Mouse (Mus musculus): ENCODE results near the gene Tapbpl.

Gene Tapbpl

DNA sequence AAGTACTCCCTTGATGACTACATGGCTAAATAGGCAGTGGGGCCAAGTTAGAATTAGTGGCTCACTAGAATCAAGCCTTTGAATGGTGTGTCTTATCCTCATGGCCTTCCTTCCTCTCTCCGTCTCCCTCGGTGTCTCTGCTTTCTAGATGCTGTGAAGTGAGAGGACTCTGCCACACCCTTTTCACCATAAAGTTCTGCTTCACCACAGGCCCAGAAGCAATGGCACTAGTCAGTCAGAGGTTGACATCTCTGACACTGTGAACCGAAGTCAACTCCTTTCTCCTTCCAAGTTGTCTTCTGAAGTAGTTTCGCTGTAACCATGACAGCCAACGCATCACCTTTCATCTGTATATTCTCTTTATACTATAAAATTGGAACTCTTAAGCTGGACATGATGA lies 7.9 kb upstream of the Tapbpl start:
- DNase-seq (ENCODE audit: low spot score) = peak; percentile 47

DNA sequence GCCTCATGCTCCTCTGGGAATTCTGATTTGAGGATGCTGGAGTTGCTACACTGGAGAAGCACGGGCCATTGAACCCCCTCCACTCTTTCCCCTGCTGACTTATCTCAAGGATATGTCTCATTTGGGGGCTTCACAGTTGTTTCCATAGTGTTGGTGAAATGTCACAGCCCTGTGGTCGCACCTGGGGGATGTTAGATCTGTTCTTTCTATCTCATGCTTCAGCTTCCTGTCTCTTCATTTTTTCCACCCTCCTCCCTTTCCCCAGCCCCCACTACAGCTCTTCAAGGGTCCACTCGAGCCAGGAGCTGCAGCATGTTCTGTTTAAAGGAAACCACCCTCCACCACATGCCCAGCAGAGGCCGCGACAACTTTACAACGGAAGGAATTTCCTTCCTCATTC lies 6.7 kb upstream of the Tapbpl start:
- DNase-seq (ENCODE audit: low spot score) = peak; percentile 49

GRCm38 (mm10) chr6:125237421-125237820 lies 5.8 kb upstream of the Tapbpl start:
- DNase-seq (ENCODE audit: low spot score) = peak; percentile 33

DNA sequence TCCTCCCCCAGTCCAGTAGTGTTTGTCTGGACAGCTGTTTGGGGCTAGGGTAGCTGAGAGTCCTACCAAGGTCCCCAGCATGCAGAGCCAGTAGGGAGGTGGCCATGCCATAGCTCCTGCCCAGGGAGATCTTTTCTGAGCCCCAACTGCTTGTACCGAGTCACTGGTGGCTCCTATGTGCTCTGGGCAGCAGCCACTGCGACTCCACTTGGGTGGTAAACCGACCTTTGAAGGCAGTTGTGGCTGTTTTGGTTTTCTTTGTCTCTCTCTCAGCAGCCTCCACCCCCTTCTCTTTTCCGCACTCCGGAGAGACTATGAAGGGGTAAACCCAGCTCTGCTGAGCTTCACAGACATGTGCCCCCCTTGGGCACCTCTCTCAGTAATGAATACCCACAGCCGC lies 5.1 kb upstream of the Tapbpl start, which contains the start of gene Cd27:
Cd27 (minus strand) TSS at position 229 of the 400 bp plus-strand sequence.
- peak; percentile 78 for DNase-seq (ENCODE audit: low spot score)

DNA sequence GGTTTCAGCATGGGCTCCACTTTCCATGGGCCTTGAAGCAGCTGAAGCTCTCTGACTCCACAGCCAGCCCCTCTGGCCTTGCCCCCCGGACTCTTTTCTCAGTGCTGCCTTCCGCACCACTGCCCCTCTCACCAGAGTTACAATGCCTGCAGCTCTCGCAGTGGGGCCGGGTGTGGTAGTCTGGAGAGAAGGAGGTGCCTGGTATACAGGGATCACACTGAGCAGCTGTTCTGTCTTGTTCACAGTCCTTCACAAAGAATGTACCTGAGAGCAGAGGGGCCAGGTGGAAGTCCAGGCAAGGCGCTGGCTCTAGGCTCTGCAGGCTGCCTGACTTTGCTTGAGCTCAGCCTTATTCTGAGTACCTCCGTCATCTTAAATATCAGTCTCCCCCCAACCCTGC lies 4.7 kb upstream of the Tapbpl start:
- no peak for DNase-seq (ENCODE audit: low spot score)

GRCm38 (mm10) chr6:125234520-125234828 lies 2.8 kb upstream of the Tapbpl start:
- DNase-seq (ENCODE audit: low spot score) = no peak

DNA sequence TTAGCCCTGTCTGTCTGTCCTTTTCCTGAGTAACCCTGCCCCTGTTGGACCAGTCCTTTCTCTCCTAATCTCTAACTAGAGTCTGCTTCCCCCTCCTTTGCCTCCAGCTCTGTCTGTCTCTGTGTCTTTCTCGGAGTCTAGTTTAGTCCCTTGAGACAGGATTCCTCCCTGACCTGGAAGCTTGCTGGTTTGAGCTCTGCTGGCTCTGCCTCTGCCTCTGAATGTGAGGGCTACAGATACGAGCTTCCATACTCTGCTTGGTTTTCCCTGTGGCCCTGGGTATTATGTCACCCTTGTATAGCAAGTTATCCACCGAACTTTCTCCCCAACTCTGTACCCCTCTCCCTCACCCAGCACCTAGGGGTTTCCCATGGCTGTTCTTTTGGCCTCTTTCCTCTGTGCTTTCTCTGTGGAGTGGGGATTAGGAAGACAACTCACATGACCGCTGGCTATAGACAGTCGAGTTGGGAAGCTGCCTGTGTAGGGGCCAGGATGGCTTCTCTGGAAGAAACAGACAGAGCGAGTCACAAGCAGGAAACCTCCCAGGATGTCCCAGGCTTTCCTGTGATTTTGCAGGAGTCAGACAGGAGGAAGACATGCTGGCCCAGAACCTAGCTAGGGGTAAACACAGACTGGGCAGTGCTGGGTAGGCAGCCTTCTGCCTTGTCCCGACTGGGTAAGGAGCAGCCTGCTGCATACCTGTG lies 2.3 kb upstream of the Tapbpl start:
- no peak for DNase-seq (ENCODE audit: low spot score)

DNA sequence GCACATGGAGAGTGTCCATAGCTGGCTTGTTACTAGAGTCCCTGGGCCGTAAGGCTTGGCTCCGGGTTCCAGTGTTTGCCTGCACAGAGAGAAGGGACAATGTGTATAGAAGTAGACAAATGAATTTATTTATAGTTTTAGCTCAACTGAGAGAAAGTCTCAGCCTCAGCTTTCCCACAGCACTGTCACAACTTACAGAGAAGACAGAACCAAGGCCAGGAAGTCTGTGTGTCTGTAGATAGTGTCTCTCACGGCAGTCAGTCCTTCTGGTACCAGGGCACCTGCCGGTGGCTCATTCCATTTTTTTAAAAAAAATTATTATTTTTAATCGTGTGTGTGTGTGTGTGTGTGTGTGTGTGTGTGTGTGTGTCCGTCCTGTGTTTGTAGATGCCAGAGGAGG lies 856 bp upstream of the Tapbpl start:
- no peak for DNase-seq (ENCODE audit: low spot score)

GRCm38 (mm10) chr6:125232045-125232437 lies 381 bp upstream of the Tapbpl start:
- DNase-seq (ENCODE audit: low spot score) = no peak

GRCm38 (mm10) chr6:125230571-125230970 lies 1.1 kb downstream of the Tapbpl start:
- DNase-seq (ENCODE audit: low spot score) = no peak

DNA sequence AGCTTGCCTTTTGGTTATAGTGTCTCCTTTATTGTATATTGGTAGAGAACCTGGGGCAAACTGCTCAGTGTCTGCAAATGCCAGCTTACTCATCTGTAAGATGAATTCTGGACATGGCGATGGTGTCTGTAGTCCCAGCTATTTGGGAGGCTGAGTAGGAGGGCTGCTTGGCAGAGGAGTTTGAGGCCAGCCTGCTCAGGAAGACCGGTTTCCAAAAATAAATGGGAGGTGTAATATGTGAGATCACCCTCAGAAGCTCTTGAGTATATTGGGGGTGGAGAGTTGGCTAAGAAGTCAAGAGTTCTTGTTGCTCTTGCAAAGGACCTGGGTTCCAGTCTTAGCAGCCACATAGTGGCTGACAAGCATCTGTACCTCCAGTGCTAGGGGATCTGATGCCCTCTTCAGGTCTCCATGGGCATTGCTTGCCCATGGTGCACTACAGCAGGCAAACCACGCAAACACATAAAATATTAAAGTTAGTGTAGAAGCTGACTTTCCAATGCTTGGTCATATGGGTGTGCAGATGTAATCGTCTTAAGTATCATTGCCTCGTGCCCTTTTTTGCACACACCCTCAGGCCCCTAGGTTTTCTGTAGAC lies 6.0 kb downstream of the Tapbpl start:
- peak; percentile 57 for DNase-seq (ENCODE audit: low spot score)

DNA sequence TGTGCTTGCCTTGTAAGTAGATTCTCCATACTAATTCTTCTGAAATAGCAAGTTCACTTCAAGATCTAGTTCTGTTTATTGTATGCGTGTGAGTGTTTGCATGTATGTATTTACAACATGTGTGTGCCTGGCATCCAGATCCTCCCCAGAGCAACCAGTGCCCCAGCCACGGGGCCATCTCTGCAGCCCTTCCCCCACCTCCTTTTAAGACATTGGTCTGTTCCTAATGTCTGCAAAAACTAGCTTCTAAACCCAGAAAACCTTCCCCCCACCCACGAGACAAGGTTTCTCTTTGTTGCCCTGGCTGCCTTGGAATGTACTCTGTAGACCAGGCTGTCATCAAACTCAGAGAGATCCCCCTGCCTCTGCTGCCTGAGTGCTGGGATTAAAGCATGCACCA lies 9.1 kb downstream of the Tapbpl start:
- no peak for DNase-seq (ENCODE audit: low spot score)

- peak; percentile 96 for DNase-seq (ENCODE audit: low spot score)
Observed at GRCm38 (mm10) chr6:125222146-125222545, 9.5 kb downstream of the Tapbpl start.

DNA sequence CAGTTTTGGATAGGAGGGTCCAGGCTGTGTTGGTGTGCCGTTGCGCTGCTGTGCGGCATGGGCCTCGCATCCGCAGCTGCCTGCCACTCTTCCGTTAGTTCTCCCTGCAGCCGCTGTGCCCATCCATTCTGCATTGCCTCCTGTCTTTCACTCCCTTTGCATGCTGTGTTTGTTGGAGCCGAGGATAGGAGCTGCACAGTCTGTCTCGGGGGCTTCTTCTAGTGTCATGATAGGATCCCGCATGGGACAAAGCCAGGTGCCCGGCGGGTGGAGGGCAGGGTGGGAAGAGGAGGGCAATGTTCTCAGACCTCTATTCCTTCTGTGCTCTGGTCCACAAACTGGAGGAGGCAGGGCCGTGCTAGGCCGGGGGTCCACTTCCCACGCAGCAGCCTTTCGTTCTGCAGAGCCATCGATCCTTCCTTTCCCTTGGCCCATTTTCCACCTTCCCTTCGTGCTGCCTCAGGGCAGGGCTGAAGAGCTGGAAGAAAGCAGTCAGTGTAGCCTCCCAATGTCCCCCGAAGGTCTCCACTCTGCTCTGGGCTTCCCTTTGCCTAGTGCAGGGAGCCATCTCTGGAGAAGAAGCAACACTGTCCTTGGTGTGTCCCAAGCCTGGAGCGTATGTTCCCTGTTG lies 10.4 kb downstream of the Tapbpl start:
- no peak for DNase-seq (ENCODE audit: low spot score)

DNA sequence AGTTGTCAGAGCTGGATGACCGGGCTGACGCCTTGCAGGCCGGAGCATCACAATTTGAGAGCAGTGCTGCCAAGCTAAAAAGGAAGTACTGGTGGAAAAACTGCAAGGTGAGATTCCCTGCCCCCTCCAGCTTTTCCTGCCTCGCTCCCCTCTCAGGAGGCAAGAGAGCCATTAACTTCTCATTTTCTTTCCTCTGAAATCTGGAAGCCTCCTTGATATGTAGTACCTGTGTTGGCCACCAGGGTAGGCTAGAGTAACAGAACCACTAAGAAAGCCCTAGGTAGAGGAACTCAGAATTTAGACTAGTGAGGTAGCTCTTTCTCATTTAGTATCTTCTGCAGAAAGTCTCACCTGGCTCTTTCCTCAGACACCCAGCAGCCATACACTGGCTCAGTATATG lies 12.7 kb downstream of the Tapbpl start:
- peak; percentile 73 for DNase-seq (ENCODE audit: low spot score)

- DNase-seq (ENCODE audit: low spot score) = no peak
Observed at GRCm38 (mm10) chr6:125217899-125218298, 13.8 kb downstream of the Tapbpl start.

- no peak for DNase-seq (ENCODE audit: low spot score)
Observed at GRCm38 (mm10) chr6:125216898-125217297, 14.8 kb downstream of the Tapbpl start.

DNA sequence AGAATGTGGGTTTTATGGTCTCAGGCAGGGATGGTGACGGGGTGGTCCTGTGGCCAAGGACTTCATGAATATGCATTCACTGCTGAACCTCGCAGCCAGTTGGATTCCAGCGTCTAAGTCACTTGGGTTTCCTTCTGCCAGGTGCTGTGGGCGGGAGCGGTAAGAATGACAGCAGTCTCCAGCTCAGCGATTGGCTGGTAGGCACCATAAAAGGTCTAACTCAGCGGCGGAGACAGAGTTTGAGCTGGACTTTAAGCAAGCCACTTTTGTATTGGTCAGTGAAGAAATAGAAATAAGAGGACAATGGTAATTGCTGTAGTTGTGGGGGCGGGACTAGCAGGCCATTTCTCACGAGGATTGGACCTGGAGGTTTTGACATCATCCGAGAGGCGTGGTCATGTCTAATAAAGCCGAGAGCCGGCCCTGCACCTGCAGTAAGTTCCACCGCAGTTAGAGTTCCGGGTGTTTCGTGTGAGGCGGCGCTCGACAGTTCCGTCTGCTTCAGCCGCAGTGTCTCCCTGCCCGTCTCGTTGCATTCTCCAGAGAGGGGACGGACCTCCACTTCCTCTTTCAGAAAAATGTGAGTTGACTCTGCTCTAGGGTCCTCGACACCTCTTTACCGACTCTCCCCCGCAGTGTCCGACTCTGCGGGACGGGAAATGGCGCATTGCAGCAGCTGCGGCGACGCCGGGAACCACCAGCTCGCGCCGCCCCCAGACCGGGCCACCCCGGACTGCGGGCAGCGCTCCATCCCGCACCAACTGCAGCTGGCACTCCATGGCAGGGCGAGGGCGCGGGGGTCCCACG lies 16.3 kb downstream of the Tapbpl start, which contains the start of gene Vamp1:
Vamp1 (plus strand) TSS at position 404 of the 807 bp plus-strand sequence.
- DNase-seq (ENCODE audit: low spot score) = peak; percentile 90

GRCm38 (mm10) chr6:125213715-125214114 lies 17.9 kb downstream of the Tapbpl start:
- no peak for DNase-seq (ENCODE audit: low spot score)

DNA sequence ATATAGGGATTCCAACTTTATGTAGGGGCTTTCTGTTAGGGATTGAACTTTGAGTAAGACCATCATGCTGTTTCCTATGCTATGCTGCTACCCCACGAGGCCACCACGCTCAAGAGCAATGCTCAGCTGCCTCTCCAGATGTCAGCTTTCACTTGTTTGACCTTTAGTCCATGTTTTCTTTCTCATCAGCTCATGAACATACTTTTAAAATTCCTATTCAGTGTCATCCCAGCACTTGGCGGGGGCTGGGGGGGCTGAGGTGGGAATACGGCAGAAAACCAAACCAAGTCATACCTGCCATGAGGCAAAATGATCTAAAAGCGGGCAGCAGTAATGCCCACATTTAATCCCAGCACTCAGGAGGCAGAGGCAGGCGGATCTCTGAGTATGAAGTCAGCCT lies 18.5 kb downstream of the Tapbpl start:
- no peak for DNase-seq (ENCODE audit: low spot score)

- DNase-seq (ENCODE audit: low spot score) = no peak
Observed at GRCm38 (mm10) chr6:125212621-125213020, 19.0 kb downstream of the Tapbpl start.

GRCm38 (mm10) chr6:125210436-125210835 lies 21.2 kb downstream of the Tapbpl start:
- no peak for DNase-seq (ENCODE audit: low spot score)

GRCm38 (mm10) chr6:125197166-125197565 lies 34.5 kb downstream of the Tapbpl start:
- DNase-seq (ENCODE audit: low spot score) = no peak
